Mouse (Mus musculus) c-Kit-positive CD71-positive TER-119-positive erythroid progenitor cells, embryonic 14.5 days (primary cell): ENCODE results near the gene BC067074.

Source experiments
- DNase-seq: peaks from one replicate; pipeline ENCODE4 v3.0.0-alpha.2; 2013; ENCODE audit warnings: low spot score

BC067074 gene

GRCm38 (mm10) chr13:113321972-113322371 is 29.0 kb downstream of the BC067074 start:
- DNase-seq: peak; percentile 7

DNA sequence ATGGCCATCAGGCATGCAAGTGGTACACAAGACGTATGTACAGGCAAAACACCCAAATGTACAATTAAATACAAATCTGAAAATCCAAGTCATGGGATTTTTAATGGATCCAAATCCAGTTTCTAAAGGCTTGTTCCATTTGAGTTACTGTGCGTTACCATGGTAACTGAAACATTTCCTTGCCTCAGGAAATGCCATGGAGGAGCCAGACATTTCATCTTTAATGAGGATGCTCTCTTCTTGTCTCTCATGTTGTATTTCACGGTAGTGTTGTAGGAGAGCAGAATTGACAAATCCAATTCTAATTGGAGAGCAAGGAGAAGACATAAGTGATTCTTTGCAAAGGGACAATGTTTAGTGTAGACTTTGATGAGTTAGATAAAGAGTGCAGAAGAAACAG is 31.3 kb downstream of the BC067074 start:
- DNase-seq: no peak

- no peak for DNase-seq
These were observed 32.7 kb downstream of the BC067074 start for GRCm38 (mm10) chr13:113325678-113326077.

DNA sequence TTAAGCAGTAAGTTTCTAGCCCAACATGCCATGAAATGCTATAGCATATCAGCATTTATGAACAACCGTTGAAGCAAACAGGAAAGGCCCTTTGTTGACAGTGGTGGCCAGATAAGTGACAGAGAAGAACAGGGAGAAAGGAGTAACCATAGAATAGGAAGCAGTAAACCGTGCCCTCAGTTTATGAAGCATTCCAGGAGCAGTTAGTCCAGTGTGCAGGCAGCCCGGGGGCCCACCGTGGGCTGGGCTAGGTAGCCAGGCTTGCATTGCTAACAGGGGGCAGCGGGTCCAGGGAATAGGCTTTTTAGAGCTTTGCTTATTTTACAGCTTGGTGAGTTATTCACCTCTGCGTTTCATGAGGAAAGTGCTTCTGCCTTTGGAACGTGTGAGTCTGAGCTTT is 39.3 kb downstream of the BC067074 start:
- DNase-seq: no peak

GRCm38 (mm10) chr13:113333374-113333773 is 40.4 kb downstream of the BC067074 start:
- DNase-seq: no peak

DNA sequence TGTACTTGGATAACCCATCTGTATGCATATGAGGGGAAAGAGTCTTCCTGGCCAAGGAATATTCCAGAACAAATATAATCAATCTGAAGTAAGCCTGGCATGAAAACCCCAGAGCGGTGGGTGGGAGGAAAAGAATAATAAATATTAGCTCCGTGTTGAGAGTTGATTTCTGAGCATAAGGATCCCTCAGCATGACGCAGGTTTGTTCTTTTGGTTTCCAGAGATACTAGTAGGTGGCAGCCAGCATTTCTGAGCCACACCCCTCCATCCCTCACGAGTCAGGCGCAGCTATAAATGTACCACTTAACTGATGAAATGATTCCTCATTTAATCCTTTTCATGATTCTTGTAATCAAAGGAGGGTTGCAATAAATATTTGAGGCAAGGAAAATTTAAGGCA is 41.0 kb downstream of the BC067074 start:
- no peak for DNase-seq

GRCm38 (mm10) chr13:113334773-113335172 is 41.8 kb downstream of the BC067074 start:
- no peak for DNase-seq

DNA sequence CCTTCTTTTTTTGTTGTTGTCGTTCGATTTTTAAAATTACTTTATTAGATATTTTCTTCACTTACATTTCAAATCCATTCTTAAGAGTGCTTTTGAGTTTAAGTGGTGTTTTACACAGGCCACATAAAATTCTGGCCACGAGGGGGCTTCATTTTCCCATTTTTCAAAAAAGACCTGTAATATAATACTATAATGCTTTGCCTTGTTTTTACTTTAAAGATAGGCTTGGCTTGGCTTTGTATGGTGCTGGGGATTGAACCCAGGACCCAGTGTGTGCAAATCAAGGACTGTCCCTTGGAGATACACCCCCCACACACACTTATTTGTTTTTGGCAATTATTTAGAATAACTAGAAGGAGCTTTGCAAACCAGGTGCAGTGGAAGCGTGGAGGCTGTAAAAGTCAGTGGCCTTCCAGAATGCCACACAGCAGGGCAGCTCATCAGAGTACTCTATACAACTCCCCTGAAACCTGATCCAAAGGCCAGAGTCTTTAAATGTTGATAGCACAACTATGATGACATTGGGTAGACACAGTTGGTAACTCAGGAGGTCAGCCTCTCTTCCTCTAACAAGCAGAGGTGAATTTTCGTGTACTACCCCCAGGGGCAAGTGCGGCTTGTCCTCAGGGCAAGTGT is 44.4 kb downstream of the BC067074 start:
- DNase-seq: no peak

DNA sequence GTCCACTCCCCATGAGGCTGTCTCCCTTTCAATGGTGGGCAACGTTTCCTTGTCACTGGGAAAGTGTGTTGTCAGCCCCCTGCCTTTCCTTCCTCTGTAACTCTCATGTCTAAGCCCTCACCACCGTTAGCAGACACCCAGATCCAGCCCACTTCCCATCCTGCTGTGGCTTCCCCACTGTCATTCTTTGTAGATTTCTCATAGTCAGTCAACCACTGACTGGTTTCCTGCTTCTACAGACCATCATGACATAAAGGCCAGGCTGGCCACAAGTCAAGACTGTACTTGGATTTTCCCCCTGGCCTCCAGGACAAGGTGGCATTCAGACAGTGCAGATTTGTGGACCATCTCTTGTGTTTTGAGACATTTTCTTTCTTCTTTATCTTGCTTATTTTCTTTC is 47.7 kb downstream of the BC067074 start:
- DNase-seq: no peak

DNA sequence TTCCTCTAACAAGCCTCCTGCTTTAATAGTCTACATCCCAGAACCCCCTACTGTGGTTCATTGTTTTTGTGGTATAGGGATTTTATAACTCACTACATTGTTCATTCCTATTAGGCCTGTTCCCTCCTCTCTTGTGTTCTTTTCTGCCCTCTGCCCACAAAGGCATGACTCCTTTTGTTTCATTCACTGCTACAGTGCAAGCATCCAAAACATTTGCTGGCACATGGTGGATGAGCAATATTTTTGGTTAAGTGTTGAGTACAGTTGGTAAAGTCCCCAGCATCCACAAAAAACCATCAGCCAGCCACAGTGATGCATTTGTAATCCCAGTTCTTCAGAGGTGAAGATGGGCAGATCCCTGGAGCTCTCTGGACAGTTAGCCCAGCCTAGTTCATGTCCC is 48.2 kb downstream of the BC067074 start:
- DNase-seq: no peak

GRCm38 (mm10) chr13:113342355-113342919 is 49.5 kb downstream of the BC067074 start:
- DNase-seq: no peak

- DNase-seq: no peak
These were observed 57.9 kb downstream of the BC067074 start for GRCm38 (mm10) chr13:113350743-113351430.

GRCm38 (mm10) chr13:113353546-113353945 is 60.6 kb downstream of the BC067074 start:
- no peak for DNase-seq

- no peak for DNase-seq
These were observed 61.0 kb downstream of the BC067074 start for GRCm38 (mm10) chr13:113353955-113354354.

DNA sequence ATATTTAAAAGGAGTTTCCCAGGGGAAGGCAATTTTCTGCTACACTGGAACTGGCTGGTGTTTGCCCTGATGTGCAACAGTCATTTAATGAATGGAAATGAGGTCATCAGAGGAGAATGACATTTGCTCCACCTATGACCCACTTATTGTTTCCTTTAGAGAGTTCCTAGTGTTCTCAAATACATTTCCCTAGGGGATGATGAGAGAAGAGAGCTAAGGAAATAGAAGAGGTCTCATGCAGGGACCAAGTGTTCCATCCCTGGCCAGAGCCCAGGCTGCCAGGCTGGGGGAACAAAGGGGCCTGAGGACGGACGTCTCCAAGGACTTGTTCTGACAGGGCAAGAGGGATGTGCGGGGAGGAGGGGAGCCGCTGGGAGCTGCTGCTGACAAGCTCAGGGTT is 62.1 kb downstream of the BC067074 start:
- no peak for DNase-seq

DNA sequence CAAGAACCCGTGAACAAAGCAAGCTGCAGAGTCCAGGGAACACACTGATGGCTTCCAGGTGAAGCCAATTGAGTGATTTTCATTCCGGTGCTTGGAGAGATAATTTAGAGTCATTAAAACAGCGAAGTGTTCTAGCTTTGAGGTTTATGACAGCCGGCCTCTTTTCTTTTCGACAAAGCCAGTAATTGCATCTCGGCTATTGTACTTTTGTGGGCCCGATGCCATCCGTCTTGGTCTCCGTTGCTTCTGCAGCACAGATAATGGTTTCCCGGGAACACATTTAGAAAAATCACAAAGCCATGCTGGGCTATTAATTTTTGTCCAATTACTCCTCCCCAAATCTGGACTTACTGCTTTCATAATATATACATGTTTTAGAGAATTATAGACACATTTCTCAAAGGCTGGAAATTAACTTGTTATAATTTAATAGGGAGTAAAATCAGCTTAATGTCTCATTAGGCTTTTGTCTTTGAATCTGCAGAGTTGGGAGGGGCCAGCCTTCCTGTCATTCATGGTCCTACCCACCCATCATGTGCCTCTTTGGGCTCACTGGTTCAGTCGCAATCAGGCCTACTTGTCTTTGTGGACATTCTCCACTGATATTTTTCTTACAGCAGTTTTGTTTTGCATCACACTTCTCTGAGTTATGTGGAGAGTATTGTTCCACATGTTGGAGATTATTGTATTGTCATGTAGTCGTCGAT is 64.6 kb downstream of the BC067074 start:
- no peak for DNase-seq

- no peak for DNase-seq
These were observed 66.7 kb downstream of the BC067074 start for GRCm38 (mm10) chr13:113359676-113360075.

- no peak for DNase-seq
These were observed 73.0 kb downstream of the BC067074 start for GRCm38 (mm10) chr13:113365976-113366375.

GRCm38 (mm10) chr13:113368931-113369579 is 76.1 kb downstream of the BC067074 start:
- no peak for DNase-seq

- no peak for DNase-seq
These were observed 76.7 kb downstream of the BC067074 start for GRCm38 (mm10) chr13:113369622-113370021.

DNA sequence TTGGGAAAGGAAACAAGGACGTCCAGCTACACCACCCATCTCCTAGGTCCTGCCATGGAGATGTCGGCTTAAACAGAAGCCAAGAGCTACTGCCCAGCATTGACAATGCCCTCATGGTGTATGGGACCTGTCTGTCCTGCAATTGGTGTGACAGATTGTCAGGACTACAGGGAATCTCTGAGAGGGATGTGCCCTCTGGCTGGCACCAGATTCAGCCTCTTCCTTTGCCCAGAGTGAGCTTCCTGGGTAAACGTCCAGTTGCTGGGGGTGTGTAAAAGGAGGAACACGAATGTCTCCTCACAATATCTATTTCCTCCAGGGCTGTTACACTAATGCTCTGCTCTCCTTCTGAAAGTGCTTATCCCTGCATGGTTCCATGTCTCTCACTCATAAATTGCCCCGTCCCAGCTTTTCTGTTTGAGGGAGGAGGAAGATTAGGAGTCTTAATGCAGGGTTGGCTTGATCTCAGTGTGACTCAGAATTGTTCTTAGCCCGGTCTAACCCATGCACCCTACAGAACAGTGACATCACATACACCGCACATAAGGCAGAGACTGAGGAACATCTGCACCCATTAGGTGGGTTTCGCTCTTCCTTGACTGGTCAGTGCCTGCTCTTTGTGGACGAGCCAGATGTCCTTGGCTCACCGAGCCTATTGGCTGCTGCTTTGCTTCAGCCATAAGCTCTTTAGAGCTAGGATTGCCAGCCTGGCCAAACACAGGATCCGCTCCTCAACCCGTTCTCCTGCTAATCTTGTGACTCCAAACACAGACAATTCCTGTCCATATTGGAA is 80.5 kb downstream of the BC067074 start:
- DNase-seq: no peak

DNA sequence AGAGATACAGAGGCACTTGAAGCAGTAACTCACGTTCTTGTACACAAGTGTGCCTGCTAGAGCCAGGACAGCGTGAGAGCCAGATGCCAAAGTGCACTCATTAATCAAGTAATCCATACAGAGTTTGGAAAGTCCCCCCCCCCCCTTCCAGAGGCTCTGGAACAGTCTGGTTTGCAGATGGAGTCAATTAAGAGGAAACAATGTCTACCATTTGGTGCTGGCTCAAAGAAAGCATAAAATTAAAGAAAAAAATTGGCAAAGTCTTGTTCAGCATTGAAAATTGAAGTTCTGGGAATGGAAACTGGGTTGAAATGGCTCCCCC is 81.1 kb downstream of the BC067074 start:
- DNase-seq: no peak
